Comparison of ENCODE assay signal across 8 mouse cellular contexts in genomic region chr9:64173666-64174220, GRCm38 (mm10). TPM values are rescaled to one million over a fixed set of nuclear protein-coding genes. Genes with fewer than 3 reads are reported as not detected.
DNase-seq lines count a peak whose midpoint lies in the region; ATAC-seq and TF ChIP-seq lines count a peak whose summit lies in the region.

No protein-coding gene starts in this region.

- H3K27me3 ChIP-seq in heart, embryonic 13.5 days (replicated peaks), result no peaks in the 10 kb centered on the region
- no peaks in the 10 kb centered on the region for H3K27me3 ChIP-seq in ES-Bruce4 (ENCODE audit: control insufficient read depth, insufficient read depth, low read length, poor library complexity, severe bottlenecking)
- H3K27me3 ChIP-seq in forebrain, embryonic 16.5 days (replicated peaks; ENCODE audit: control insufficient read depth, insufficient read depth, low read length), result no peaks in the 10 kb centered on the region
- H3K27me3 ChIP-seq in liver, postnatal 0 days (ENCODE audit: insufficient read depth, low read length), result no peaks in the 10 kb centered on the region

- H3K4me1 ChIP-seq in heart, embryonic 13.5 days, result peaks cover 36% of the 10 kb centered on the region
- no peaks in the 10 kb centered on the region for H3K4me1 ChIP-seq in ES-Bruce4 (ENCODE audit: control insufficient read depth, insufficient read depth, low read length)
- H3K4me1 ChIP-seq in forebrain, embryonic 16.5 days (replicated peaks; ENCODE audit: control insufficient read depth, insufficient read depth, low read length), result peaks cover 21% of the 10 kb centered on the region
- peaks cover 8% of the 10 kb centered on the region; the same call in 1 of the 2 replicates for H3K4me1 ChIP-seq in liver, postnatal 0 days (ENCODE audit: insufficient read depth)

- no peak for TF ChIP-seq EP300 in ES-Bruce4 (IDR thresholded peaks at IDR 0.05; ENCODE audit: insufficient read depth, low read depth, low read length)
- TF ChIP-seq EP300 in liver, postnatal 0 days (IDR thresholded peaks at IDR 0.05; ENCODE audit: low read depth), result no peak

- peak overlapping the region; percentile 97 for H3K9ac ChIP-seq in heart, embryonic 13.5 days
- H3K9ac ChIP-seq in ES-Bruce4 (ENCODE audit: low read depth, poor library complexity, severe bottlenecking), result peak overlapping the region; percentile 97
- peak overlapping the region; percentile 82 for H3K9ac ChIP-seq in forebrain, embryonic 16.5 days (replicated peaks; ENCODE audit: low read depth, low read length)
- peak overlapping the region; percentile 89 for H3K9ac ChIP-seq in liver, postnatal 0 days (replicated peaks)

- WGBS in heart, embryonic 13.5 days, result under 1% methylated on average over 16 of the region's 16 CpGs
- WGBS in forebrain, embryonic 16.5 days, result under 1% methylated on average over 16 of the region's 16 CpGs
- WGBS in liver, postnatal 0 days (ENCODE audit: insufficient replicate concordance), result under 1% methylated on average over 16 of the region's 16 CpGs

- no peak for TF ChIP-seq CTCF in ES-Bruce4 (IDR thresholded peaks at IDR 0.05; ENCODE audit: low read depth, low read length)
- TF ChIP-seq CTCF in liver, postnatal 0 days (IDR thresholded peaks at IDR 0.05; ENCODE audit: low read depth), result no peak

- TF ChIP-seq POLR2A in ES-Bruce4 (IDR thresholded peaks at IDR 0.05; ENCODE audit: insufficient read depth, low read length), result no peak

- peak overlapping the region; percentile 95 for H3K4me3 ChIP-seq in heart, embryonic 13.5 days
- peak overlapping the region; percentile 91 for H3K4me3 ChIP-seq in ES-Bruce4 (ENCODE audit: low read depth, low read length)
- H3K4me3 ChIP-seq in forebrain, embryonic 16.5 days (replicated peaks; ENCODE audit: low read length), result peak overlapping the region; percentile 93
- H3K4me3 ChIP-seq in liver, postnatal 0 days (ENCODE audit: low read depth, low read length), result peak overlapping the region; percentile 86

- no peak for DNase-seq in heart, adult 8-10 months (ENCODE audit: low spot score)
- DNase-seq in liver, postnatal 0 days, result no peak
- DNase-seq in kidney, postnatal 14 days, result no peak
- DNase-seq in kidney, postnatal 25 days, result no peak

- peak overlapping the region; percentile 86 for H3K4me2 ChIP-seq in heart, embryonic 13.5 days
- peak overlapping the region; percentile 98 for H3K4me2 ChIP-seq in forebrain, embryonic 16.5 days (ENCODE audit: low read length)
- peak overlapping the region; percentile 75 for H3K4me2 ChIP-seq in liver, postnatal 0 days (ENCODE audit: low read depth, low read length)

- H3K9me3 ChIP-seq in heart, embryonic 13.5 days, result no peaks in the 10 kb centered on the region
- no peaks in the 10 kb centered on the region for H3K9me3 ChIP-seq in ES-Bruce4 (replicated peaks; ENCODE audit: control insufficient read depth, insufficient read depth, low read length, poor library complexity, severe bottlenecking)
- no peaks in the 10 kb centered on the region for H3K9me3 ChIP-seq in forebrain, embryonic 16.5 days (ENCODE audit: control insufficient read depth, low read length)
- no peaks in the 10 kb centered on the region for H3K9me3 ChIP-seq in liver, postnatal 0 days (ENCODE audit: low read length)

- peaks cover 43% of the 10 kb centered on the region for H3K36me3 ChIP-seq in heart, embryonic 13.5 days
- H3K36me3 ChIP-seq in ES-Bruce4 (ENCODE audit: control insufficient read depth, insufficient read depth, low read length, poor library complexity, severe bottlenecking), result peaks cover 47% of the 10 kb centered on the region
- H3K36me3 ChIP-seq in forebrain, embryonic 16.5 days (ENCODE audit: control insufficient read depth, insufficient read depth), result peaks cover 26% of the 10 kb centered on the region
- H3K36me3 ChIP-seq in liver, postnatal 0 days (replicated peaks; ENCODE audit: insufficient read depth, low read length), result peaks cover 38% of the 10 kb centered on the region

- no peak for ATAC-seq in heart, embryonic 13.5 days (ENCODE audit: extremely low read depth, insufficient number of reproducible peaks, low FRiP score, low TSS enrichment)
- no peak for ATAC-seq in forebrain, embryonic 16.5 days
- no peak for ATAC-seq in liver, postnatal 0 days
- ATAC-seq in CD4-positive, CD25-positive, alpha-beta regulatory T cell, adult 4 months, result no peak

- H3K27ac ChIP-seq in heart, embryonic 13.5 days (replicated peaks), result peak overlapping the region; percentile 90
- peak overlapping the region; percentile 54 for H3K27ac ChIP-seq in ES-Bruce4 (ENCODE audit: insufficient read depth, low read length)
- peak overlapping the region; percentile 72 for H3K27ac ChIP-seq in forebrain, embryonic 16.5 days (ENCODE audit: low read length)
- peak overlapping the region; percentile 74 for H3K27ac ChIP-seq in liver, postnatal 0 days (ENCODE audit: low read depth)

RNA-seq across cellular contexts. Expression of gene Rpl4, which starts 0.6 kb away (rescaled TPM):
- polyA plus RNA-seq in heart, embryonic 13.5 days (2015; fragmentation: Nextera tagmentation; extraction: Ambion mirVana), result 707 and 780 TPM in 2 replicates
- 100 to 1,000 TPM; 430 to 483 (median 463) TPM for total RNA-seq in heart, adult 8-10 months (2022)
- polyA plus RNA-seq in ES-Bruce4 (2011; ENCODE audit: insufficient read depth, insufficient read length, low read depth, missing spikeins), result 3,123 and 3,163 TPM in 2 replicates
- polyA plus RNA-seq in forebrain, embryonic 16.5 days (2015; fragmentation: Nextera tagmentation; extraction: Ambion mirVana), result 714 and 781 TPM in 2 replicates
- 600 and 612 TPM in 2 replicates for polyA plus RNA-seq in liver, postnatal 0 days (2015; fragmentation: Nextera tagmentation; extraction: Ambion mirVana)
- polyA plus RNA-seq in CD4-positive, CD25-positive, alpha-beta regulatory T cell, adult 4 months (2017; shearing (Covaris generic)), result 1,000 to 10,000 TPM; 3,641 to 3,879 TPM

RNA-seq across cellular contexts. Expression of gene Zwilch, which starts 0.8 kb away (rescaled TPM):
- polyA plus RNA-seq in heart, embryonic 13.5 days (2015; fragmentation: Nextera tagmentation; extraction: Ambion mirVana), result 19.9 and 21.7 TPM in 2 replicates
- 1 to 10 TPM in 2 of 4 experiments, under 1 TPM in 2; 0.60 to 1.4 (median 1.0) TPM for total RNA-seq in heart, adult 8-10 months (2022)
- 162 and 167 TPM in 2 replicates for polyA plus RNA-seq in ES-Bruce4 (2011; ENCODE audit: insufficient read depth, insufficient read length, low read depth, missing spikeins)
- polyA plus RNA-seq in forebrain, embryonic 16.5 days (2015; fragmentation: Nextera tagmentation; extraction: Ambion mirVana), result 10.0 and 10.8 TPM in 2 replicates
- polyA plus RNA-seq in liver, postnatal 0 days (2015; fragmentation: Nextera tagmentation; extraction: Ambion mirVana), result 2.7 and 4.1 TPM in 2 replicates
- 1 to 10 TPM; 3.9 to 5.0 TPM for polyA plus RNA-seq in CD4-positive, CD25-positive, alpha-beta regulatory T cell, adult 4 months (2017; shearing (Covaris generic))

RNA-seq across cellular contexts. Expression of gene Snapc5, which starts 5.3 kb away (rescaled TPM):
- polyA plus RNA-seq in heart, embryonic 13.5 days (2015; fragmentation: Nextera tagmentation; extraction: Ambion mirVana), result 26.5 and 31.1 TPM in 2 replicates
- 10 to 100 TPM; 19.0 to 28.0 (median 23.1) TPM for total RNA-seq in heart, adult 8-10 months (2022)
- 37.0 and 37.1 TPM in 2 replicates for polyA plus RNA-seq in ES-Bruce4 (2011; ENCODE audit: insufficient read depth, insufficient read length, low read depth, missing spikeins)
- 31.5 and 35.3 TPM in 2 replicates for polyA plus RNA-seq in forebrain, embryonic 16.5 days (2015; fragmentation: Nextera tagmentation; extraction: Ambion mirVana)
- 12.7 and 14.8 TPM in 2 replicates for polyA plus RNA-seq in liver, postnatal 0 days (2015; fragmentation: Nextera tagmentation; extraction: Ambion mirVana)
- 10 to 100 TPM; 59.8 to 61.1 TPM for polyA plus RNA-seq in CD4-positive, CD25-positive, alpha-beta regulatory T cell, adult 4 months (2017; shearing (Covaris generic))

RNA-seq across cellular contexts. Expression of gene Lctl, which starts 56.8 kb away (rescaled TPM):
- polyA plus RNA-seq in heart, embryonic 13.5 days (2015; fragmentation: Nextera tagmentation; extraction: Ambion mirVana), result not detected in 2 replicates
- total RNA-seq in heart, adult 8-10 months (2022), result under 1 TPM in 2 of 4 experiments, not detected in 2; 0.68 to 0.75 TPM
- 0.49 and 0.58 TPM in 2 replicates for polyA plus RNA-seq in ES-Bruce4 (2011; ENCODE audit: insufficient read depth, insufficient read length, low read depth, missing spikeins)
- polyA plus RNA-seq in forebrain, embryonic 16.5 days (2015; fragmentation: Nextera tagmentation; extraction: Ambion mirVana), result not detected in 2 replicates
- polyA plus RNA-seq in liver, postnatal 0 days (2015; fragmentation: Nextera tagmentation; extraction: Ambion mirVana), result not detected in 2 replicates
- polyA plus RNA-seq in CD4-positive, CD25-positive, alpha-beta regulatory T cell, adult 4 months (2017; shearing (Covaris generic)), result not detected
